Mouse (Mus musculus) stomach, embryonic 16.5 days (tissue): ENCODE data around the gene Supv3l1. TPM values are rescaled to one million over a fixed set of nuclear protein-coding genes. Genes with fewer than 3 reads are reported as not detected.

ENCODE experiments used
- ATAC-seq: fragments of 200-750 bp; cut with Nextera tagmentation; 2 replicates; pipeline ENCODE4 v1.8.0; 2017; ENCODE audit warnings: moderate number of reproducible peaks, moderate TSS enrichment; ENCODE audit not compliant: insufficient read depth, low FRiP score
- H3K27ac ChIP-seq: fragments of 300-500 bp; sonication (generic); 2 replicates; pipeline ENCODE4 v1.5.1; 2014; ENCODE audit warnings: low read length
- H3K27me3 ChIP-seq: fragments of 300-500 bp; sonication (generic); 2 replicates; pipeline ENCODE4 v1.6.1; 2014; ENCODE audit warnings: low read length, control low read depth, mixed read lengths; ENCODE audit not compliant: control insufficient read depth, insufficient read depth
- H3K36me3 ChIP-seq: fragments of 300-500 bp; sonication (generic); 2 replicates; pipeline ENCODE4 v1.6.1; 2014; ENCODE audit warnings: low read length; ENCODE audit not compliant: control insufficient read depth, insufficient read depth
- H3K4me1 ChIP-seq: fragments of 300-500 bp; sonication (generic); 2 replicates; pipeline ENCODE4 v1.6.1; 2014; ENCODE audit warnings: low read length, control low read depth, mixed read lengths; ENCODE audit not compliant: control insufficient read depth, insufficient read depth
- H3K4me2 ChIP-seq: fragments of 300-500 bp; sonication (generic); 2 replicates; pipeline ENCODE4 v1.6.1; 2014; ENCODE audit warnings: low read depth, low read length, mixed read lengths
- H3K4me3 ChIP-seq: fragments of 300-500 bp; sonication (generic); replicated peaks from 2 replicates; pipeline ENCODE4 v1.5.1; 2014; ENCODE audit warnings: mild to moderate bottlenecking, low read length
- H3K9ac ChIP-seq: fragments of 300-500 bp; sonication (generic); 2 replicates; pipeline ENCODE4 v1.6.1; 2014; ENCODE audit warnings: low read length
- H3K9me3 ChIP-seq: fragments of 300-500 bp; sonication (generic); replicated peaks from 2 replicates; pipeline ENCODE4 v1.6.1; 2016; ENCODE audit warnings: low read length, control low read depth; ENCODE audit not compliant: control insufficient read depth
- WGBS: fragments of 180-500 bp; shearing (Covaris S2); extraction: QIAGEN DNeasy Blood & Tissue Kit; methylation state at CpG from one replicate; pipeline ENCODE4 v1.1.7; 2014; 5-methylcytosine and 5-hydroxymethylcytosine counted together
- polyA plus RNA-seq: library from polyadenylated mRNA; unstranded; fragments of >200 nt; fragmentation: Nextera tagmentation; extraction: Ambion mirVana; gene quantifications from 2 replicates; pipeline ENCODE4 v1.2.1, GENCODE M21; 2015

Supv3l1 gene
- polyA plus RNA-seq, 1 experiment from 2014 or later = 26.1 TPM

DNA sequence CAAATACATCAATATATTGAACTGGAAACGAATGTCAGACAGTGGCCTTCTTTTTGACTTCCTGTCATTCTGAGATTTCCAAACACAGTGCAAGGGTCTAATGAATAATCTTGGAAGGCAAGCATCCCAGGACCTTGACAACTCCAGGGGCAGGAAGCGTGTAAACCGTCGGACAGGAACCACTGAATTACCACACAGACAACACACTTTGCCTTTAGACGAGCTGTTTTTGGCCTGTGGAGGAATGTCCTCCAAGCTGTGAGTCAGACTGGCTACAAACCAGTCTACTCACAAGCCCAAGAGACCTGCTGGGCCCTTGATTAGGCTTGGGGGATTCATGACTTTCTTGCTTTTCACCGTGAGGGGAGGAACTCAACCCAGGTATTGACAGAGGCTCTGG lies 29.1 kb downstream of the Supv3l1 start:
- no peak for ATAC-seq
- no peaks in the 10 kb centered on the region for H3K27me3 ChIP-seq
- H3K27ac ChIP-seq = peak overlapping the region; percentile 39
- H3K36me3 ChIP-seq = no peaks in the 10 kb centered on the region
- no peaks in the 10 kb centered on the region for H3K9me3 ChIP-seq
- H3K9ac ChIP-seq = no peak overlapping the region; the same call in 1 of the 2 replicates
- 0 out of 2 replicates have a peak overlapping the region, but pooled peaks have one; percentile 31 for H3K4me2 ChIP-seq
- 44% methylated on average over 6 of the region's 6 CpGs for WGBS
- H3K4me3 ChIP-seq = no peak overlapping the region
- H3K4me1 ChIP-seq = peaks cover under 1% of the 10 kb centered on the region; the same call in 1 of the 2 replicates

DNA sequence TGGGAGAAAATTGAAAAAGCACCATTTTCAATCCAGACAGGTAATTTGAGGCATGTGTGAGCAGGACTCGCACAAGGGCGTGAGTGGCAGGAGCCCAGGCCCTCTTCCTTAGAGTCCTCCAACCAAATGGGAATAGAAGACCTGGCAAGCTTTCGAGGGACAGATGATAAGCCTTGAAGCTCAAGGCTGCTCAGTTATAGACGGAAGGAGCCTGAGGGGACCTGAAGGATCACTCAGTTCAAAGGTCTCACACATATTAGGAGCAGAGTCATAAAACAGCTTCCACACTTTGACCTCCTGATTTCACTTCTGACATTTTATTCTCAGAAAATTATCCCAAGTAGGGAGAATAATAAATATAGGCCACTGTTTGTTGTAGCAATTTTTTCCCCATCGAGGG lies 30.1 kb downstream of the Supv3l1 start:
- H3K4me2 ChIP-seq = no peak overlapping the region
- WGBS = 74% methylated on average over 5 of the region's 5 CpGs
- H3K4me3 ChIP-seq = no peak overlapping the region
- no peaks in the 10 kb centered on the region; the same call in 1 of the 2 replicates for H3K4me1 ChIP-seq
- H3K9ac ChIP-seq = no peak overlapping the region
- no peaks in the 10 kb centered on the region for H3K27me3 ChIP-seq
- H3K9me3 ChIP-seq = no peaks in the 10 kb centered on the region
- no peak for ATAC-seq
- no peak overlapping the region for H3K27ac ChIP-seq
- no peaks in the 10 kb centered on the region for H3K36me3 ChIP-seq

DNA sequence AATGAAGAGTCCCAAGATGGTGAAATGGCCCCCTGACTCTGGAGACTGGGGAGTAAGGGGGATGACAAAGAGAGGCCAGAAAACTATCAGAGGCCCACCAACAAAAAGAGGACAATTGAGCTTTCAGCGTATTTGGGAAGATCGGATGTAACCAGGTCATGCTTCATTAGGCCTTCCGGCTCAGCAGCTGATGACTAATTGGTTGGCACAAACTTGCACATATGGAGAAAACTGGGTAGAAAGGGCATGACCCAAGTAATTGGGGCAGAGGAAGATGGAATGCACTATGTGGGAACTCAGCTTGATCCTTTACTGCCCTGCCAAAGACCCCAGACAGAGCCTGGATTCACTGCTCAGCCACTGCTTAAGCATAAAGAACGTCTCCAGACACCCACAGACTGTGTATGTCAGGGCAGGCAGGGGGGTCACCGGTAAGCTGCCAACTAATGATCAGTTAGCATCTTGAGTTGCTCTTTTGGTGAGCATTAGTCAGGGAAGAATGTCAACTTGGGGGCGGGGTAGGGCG lies 30.6 kb downstream of the Supv3l1 start:
- Histone ChIP-seq H3K9me3 (no peaks in the 10 kb centered on the region), H3K4me1 (no peaks in the 10 kb centered on the region; the same call in 1 of the 2 replicates), H3K36me3 (no peaks in the 10 kb centered on the region), H3K9ac (no peak overlapping the region), H3K4me3 (no peak overlapping the region), H3K27ac (no peak overlapping the region), H3K27me3 (no peaks in the 10 kb centered on the region), H3K4me2 (no peak overlapping the region)
- no peak for ATAC-seq
- WGBS = 63% methylated on average over 7 of the region's 7 CpGs

DNA sequence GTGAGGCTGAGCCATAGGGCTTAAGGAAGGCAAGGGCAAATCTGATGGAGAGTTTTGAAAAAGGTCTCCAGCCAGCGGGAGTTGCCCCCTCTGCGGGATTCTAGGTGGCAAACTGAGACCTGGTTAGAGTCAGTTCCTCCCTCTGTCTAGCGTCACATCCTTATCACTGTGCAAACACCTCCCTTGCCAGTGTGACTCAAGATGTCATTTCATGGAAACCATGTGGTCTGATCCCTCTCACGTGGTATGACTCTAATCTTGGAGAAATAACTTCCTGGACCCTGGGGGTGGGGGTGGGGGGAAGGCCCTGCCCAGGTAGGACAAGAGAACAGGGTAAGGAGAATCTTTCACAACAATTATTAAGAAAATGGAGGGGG lies 35.9 kb downstream of the Supv3l1 start:
- Histone ChIP-seq H3K9ac (no peak overlapping the region), H3K27me3 (no peaks in the 10 kb centered on the region), H3K4me1 (peaks cover 7% of the 10 kb centered on the region; the same call in 1 of the 2 replicates), H3K36me3 (no peaks in the 10 kb centered on the region), H3K4me3 (no peak overlapping the region), H3K9me3 (no peaks in the 10 kb centered on the region), H3K27ac (peak overlapping the region; percentile 96), H3K4me2 (no peak overlapping the region)
- 17% methylated on average over 4 of the region's 4 CpGs for whole genome bisulfite sequencing
- ATAC-seq = peak; percentile 79

DNA sequence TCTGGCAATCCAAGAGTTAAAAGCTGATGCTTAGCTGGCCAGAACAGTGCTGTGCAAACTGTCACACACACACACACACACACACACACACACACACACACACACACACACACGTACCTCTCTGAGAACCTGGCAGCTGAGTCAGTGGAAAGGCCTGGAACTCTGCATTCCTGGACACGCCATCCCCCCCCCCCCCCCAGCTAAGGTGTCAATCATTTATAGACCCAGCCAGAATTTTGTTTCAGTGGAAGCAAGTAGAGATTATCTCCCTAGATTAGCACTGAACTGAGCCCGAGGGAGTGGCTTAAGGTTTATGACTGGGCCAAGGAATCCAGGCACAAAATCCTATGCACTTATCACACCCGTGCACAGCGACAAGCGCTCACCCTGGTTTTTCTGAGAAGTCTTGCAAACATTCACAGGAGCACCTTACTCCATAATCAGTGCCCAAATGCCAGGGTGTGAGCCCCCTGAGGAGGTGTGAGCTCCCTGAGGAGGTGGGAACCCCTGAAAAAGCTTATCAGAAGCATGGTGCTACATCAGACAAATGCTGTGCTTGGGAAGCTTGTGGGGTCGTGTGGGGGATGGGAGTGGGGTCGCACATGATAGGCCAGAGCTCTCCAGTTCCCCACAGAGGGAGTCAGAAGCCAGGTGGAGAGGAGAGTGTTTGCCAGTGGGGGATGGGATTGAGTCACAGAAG lies 36.5 kb downstream of the Supv3l1 start:
- H3K4me1 ChIP-seq = peaks cover 7% of the 10 kb centered on the region; the same call in 1 of the 2 replicates
- H3K4me2 ChIP-seq = no peak overlapping the region
- H3K9me3 ChIP-seq = no peaks in the 10 kb centered on the region
- peak overlapping the region; percentile 96 for H3K27ac ChIP-seq
- WGBS = 10% methylated on average over 8 of the region's 8 CpGs
- no peak overlapping the region for H3K9ac ChIP-seq
- H3K4me3 ChIP-seq = no peak overlapping the region
- no peaks in the 10 kb centered on the region for H3K36me3 ChIP-seq
- peak; percentile 79 for ATAC-seq
- no peaks in the 10 kb centered on the region for H3K27me3 ChIP-seq

DNA sequence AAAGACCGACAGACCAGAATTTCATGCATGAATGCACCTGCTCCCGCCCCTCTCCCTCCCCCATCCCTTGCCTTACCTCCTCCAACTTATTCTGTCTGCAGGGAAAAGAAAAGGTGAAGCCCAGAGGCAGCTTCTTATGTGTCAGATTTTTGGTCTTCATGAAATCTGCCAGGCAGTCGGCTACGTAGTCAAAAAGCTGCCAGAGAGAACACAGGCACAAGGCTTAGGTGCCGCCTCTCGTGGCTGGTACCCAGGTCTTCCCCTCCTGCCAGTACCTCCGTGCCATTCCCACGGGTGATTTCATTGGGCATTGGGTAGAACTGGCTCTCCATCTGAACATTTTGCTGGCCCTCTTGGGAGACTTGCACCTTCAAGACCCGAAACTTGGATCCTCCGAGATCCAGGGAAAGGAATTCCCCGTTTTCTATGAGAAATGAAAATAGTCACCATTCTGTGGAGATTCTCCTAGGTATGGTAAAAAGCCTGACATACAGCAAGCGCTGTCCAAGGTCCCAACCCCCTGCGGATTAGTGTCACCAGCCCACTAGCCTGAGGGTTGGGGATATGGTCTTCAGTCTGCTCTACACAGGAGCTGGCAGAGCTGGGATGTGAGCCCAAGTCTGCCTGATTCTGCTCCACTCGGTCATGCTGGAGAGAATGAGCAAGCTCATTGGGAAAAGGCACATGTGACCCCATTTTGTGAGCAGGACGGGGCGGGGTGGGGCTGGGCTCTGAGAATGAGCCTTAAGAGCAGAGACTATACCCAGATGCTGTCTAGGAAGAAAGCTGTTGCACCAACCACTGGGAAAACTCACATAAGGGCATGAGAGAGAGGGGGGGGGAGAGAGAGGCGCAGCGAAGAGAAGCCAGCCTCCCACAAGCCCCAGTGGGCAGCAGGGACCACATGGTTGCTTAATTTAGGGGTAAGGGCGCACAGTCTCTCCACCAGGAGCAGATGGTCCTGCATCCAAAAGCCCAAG lies 37.8 kb downstream of the Supv3l1 start:
- WGBS = 68% methylated on average over 19 of the region's 19 CpGs
- H3K9me3 ChIP-seq = no peaks in the 10 kb centered on the region
- H3K4me1 ChIP-seq = peaks cover 7% of the 10 kb centered on the region; the same call in 1 of the 2 replicates
- no peak overlapping the region for H3K4me2 ChIP-seq
- H3K27ac ChIP-seq = no peak overlapping the region
- no peak for ATAC-seq
- H3K4me3 ChIP-seq = no peak overlapping the region
- H3K27me3 ChIP-seq = no peaks in the 10 kb centered on the region
- H3K36me3 ChIP-seq = no peaks in the 10 kb centered on the region
- H3K9ac ChIP-seq = no peak overlapping the region

DNA sequence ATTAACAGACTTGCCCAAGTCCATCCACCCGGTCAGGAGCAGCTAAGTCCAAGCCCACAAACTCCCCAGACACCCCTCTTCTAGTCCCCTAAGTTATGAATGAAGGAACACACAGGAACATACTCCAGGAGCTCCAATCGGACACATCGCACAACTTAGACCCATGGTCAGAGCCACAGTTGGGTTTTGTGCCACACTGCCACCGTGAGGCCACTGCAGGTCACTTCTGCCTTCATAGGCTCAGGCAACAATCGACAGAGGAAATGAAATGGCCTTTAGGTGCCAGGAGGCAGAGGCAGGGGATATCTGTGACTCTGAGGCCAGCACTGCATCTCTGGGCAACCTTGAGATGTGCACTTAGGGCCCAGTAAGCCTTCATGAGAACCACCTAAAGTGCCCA lies 38.6 kb downstream of the Supv3l1 start:
- H3K4me2 ChIP-seq = no peak overlapping the region
- H3K36me3 ChIP-seq = no peaks in the 10 kb centered on the region
- H3K9ac ChIP-seq = no peak overlapping the region
- H3K4me1 ChIP-seq = peaks cover 7% of the 10 kb centered on the region; the same call in 1 of the 2 replicates
- H3K9me3 ChIP-seq = no peaks in the 10 kb centered on the region
- ATAC-seq = no peak
- no peaks in the 10 kb centered on the region for H3K27me3 ChIP-seq
- H3K27ac ChIP-seq = no peak overlapping the region
- no peak overlapping the region for H3K4me3 ChIP-seq
- WGBS = 12% methylated on average over 5 of the region's 5 CpGs

DNA sequence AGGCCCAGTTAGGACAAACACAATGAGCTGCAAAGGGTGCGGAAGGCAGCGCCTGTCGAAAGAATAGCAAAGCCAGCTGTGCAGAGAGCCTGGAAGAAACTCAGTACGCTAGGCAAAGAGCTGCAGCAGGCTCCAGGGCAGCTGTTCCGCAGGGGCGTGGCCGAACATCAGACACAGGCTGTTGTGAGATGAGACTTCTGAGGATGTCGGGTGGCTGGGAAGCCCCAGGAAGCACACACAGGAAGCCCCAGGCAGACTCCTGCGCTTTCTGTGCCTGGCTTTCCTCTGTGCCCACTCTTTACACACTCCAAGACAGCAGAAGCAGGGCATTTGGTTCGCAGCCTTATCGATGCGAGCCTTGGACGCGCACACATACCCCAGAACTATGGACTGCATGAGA lies 44.6 kb downstream of the Supv3l1 start:
- Histone ChIP-seq H3K9ac (peak overlapping the region; percentile 31; the same call in 1 of the 2 replicates), H3K4me3 (peak overlapping the region; percentile 17), H3K4me2 (peak overlapping the region; percentile 45), H3K9me3 (no peaks in the 10 kb centered on the region), H3K27ac (peak overlapping the region; percentile 16; the same call in 1 of the 2 replicates), H3K36me3 (no peaks in the 10 kb centered on the region), H3K27me3 (no peaks in the 10 kb centered on the region), H3K4me1 (no peaks in the 10 kb centered on the region; the same call in 1 of the 2 replicates)
- WGBS = 43% methylated on average over 14 of the region's 14 CpGs
- peak; percentile 67; the same call in 1 of the 2 replicates for ATAC-seq
